Mouse (Mus musculus): Measurements from ENCODE around the gene Nuf2. TPM values are rescaled to one million over a fixed set of nuclear protein-coding genes. Genes with fewer than 3 reads are reported as not detected.

Nuf2 gene
- polyA plus RNA-seq (2014; fragmentation: Nextera tagmentation; extraction: Ambion mirVana) = 77.4 and 78.9 TPM in 2 replicates

DNA sequence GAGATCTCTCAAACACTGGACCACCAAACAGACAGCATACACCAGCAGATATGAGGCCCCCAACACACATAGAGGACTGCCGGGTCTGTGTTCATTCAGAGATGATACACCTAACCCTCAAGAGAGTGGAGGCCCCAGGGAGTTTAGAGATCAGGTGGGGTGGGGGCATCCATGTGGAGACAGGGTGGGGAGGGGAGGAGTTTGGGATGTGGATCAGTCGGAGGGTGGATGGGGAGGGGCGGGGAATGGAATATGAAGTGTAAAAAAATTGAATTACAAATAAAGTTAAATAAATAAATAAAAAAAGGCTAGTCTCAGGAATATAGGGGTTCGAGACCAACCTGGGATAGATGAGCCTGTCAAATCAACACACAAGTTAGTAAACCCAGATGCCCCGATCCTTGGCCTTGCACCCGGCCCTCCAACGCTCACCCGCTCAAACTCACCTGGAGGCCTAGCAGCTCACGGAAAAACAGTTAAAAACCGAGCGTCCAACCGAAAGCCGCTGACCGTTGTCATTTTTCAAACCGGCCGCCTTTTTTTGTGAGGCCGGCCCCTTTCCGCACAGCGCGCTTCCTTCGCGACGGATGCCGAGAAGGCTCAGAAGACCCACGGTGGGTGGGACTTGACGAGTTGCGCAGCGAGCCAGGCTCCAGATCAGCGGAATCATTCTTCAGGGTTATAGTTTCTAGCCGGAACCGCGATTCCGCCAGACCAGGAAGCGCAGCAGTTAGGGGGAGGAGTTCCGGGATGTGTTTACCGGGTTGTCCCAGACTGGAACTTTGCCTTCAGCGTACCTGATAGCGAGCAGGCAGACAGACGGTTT is at the start of gene Nuf2:
Gene Nuf2 (minus strand): TSS at position 589 of the 826 bp plus-strand sequence.
- H3K4me1 ChIP-seq (ENCODE audit: insufficient read depth) = peaks cover 4% of the 10 kb centered on the region; the same call in 1 of the 2 replicates
- ATAC-seq (ENCODE audit: insufficient read depth) (peak; percentile 97), DNase-seq (peak; percentile 100)
- no peak for TF ChIP-seq CTCF (IDR thresholded peaks at IDR 0.05; ENCODE audit: low read depth)
- peak within 1 kb of the TSS; percentile 74 for H3K4me2 ChIP-seq
- peaks cover 18% of the 10 kb centered on the region; the same call in 1 of the 2 replicates for H3K36me3 ChIP-seq (ENCODE audit: insufficient read depth)
- WGBS = under 1% methylated on average over 39 of the region's 39 CpGs
- H3K27me3 ChIP-seq (ENCODE audit: insufficient read depth, low read length) = no peaks in the 10 kb centered on the region
- no peaks in the 10 kb centered on the region for H3K9me3 ChIP-seq (ENCODE audit: low read depth, low read length)
- peak within 1 kb of the TSS; percentile 55 for H3K9ac ChIP-seq
- peak within 1 kb of the TSS; percentile 58 for H3K4me3 ChIP-seq (ENCODE audit: low read depth, low read length)
- peak within 1 kb of the TSS; percentile 69; the same call in 1 of the 2 replicates for H3K27ac ChIP-seq (ENCODE audit: low read depth)

GRCm38 (mm10) chr1:169579572-169579971 is 48.3 kb upstream of the Nuf2 start:
- DNase-seq (no peak), ATAC-seq (ENCODE audit: insufficient read depth) (no peak)
- Histone ChIP-seq H3K9me3 (ENCODE audit: low read depth, low read length) (no peaks in the 10 kb centered on the region), H3K27me3 (ENCODE audit: insufficient read depth, low read length) (no peaks in the 10 kb centered on the region), H3K4me3 (ENCODE audit: low read depth, low read length) (no peak overlapping the region), H3K4me1 (ENCODE audit: insufficient read depth) (no peaks in the 10 kb centered on the region), H3K36me3 (ENCODE audit: insufficient read depth) (no peaks in the 10 kb centered on the region), H3K4me2 (no peak overlapping the region), H3K9ac (no peak overlapping the region), H3K27ac (ENCODE audit: low read depth) (no peak overlapping the region)
- no peak for TF ChIP-seq CTCF (IDR thresholded peaks at IDR 0.05; ENCODE audit: low read depth)
- WGBS = 49% methylated on average over 3 of the region's 3 CpGs

- ATAC-seq (ENCODE audit: insufficient read depth) = no peak
- no peak overlapping the region for H3K27ac ChIP-seq (ENCODE audit: low read depth)
- no peaks in the 10 kb centered on the region for H3K36me3 ChIP-seq (ENCODE audit: insufficient read depth)
- H3K4me3 ChIP-seq (ENCODE audit: low read depth, low read length) = no peak overlapping the region
- no peak overlapping the region for H3K9ac ChIP-seq
- H3K4me2 ChIP-seq = no peak overlapping the region
- no peaks in the 10 kb centered on the region for H3K9me3 ChIP-seq (ENCODE audit: low read depth, low read length)
- no peaks in the 10 kb centered on the region for H3K27me3 ChIP-seq (ENCODE audit: insufficient read depth, low read length)
- DNase-seq = no peak
- H3K4me1 ChIP-seq (ENCODE audit: insufficient read depth) = no peaks in the 10 kb centered on the region
- no peak for TF ChIP-seq CTCF (IDR thresholded peaks at IDR 0.05; ENCODE audit: low read depth)
These were observed 42.9 kb upstream of the Nuf2 start for GRCm38 (mm10) chr1:169574136-169574535.

- Histone ChIP-seq H3K27me3 (ENCODE audit: insufficient read depth, low read length) (no peaks in the 10 kb centered on the region), H3K9ac (no peak overlapping the region), H3K36me3 (ENCODE audit: insufficient read depth) (no peaks in the 10 kb centered on the region), H3K9me3 (ENCODE audit: low read depth, low read length) (no peaks in the 10 kb centered on the region), H3K4me2 (no peak overlapping the region), H3K27ac (ENCODE audit: low read depth) (no peak overlapping the region), H3K4me3 (ENCODE audit: low read depth, low read length) (no peak overlapping the region), H3K4me1 (ENCODE audit: insufficient read depth) (no peaks in the 10 kb centered on the region)
- DNase-seq (no peak), ATAC-seq (ENCODE audit: insufficient read depth) (no peak)
- TF ChIP-seq CTCF (IDR thresholded peaks at IDR 0.05; ENCODE audit: low read depth) = no peak
- WGBS = 70% methylated on average over 2 of the region's 2 CpGs
These were observed 24.4 kb upstream of the Nuf2 start for GRCm38 (mm10) chr1:169555621-169556020.

- Histone ChIP-seq H3K4me2 (no peak overlapping the region), H3K36me3 (ENCODE audit: insufficient read depth) (no peaks in the 10 kb centered on the region), H3K4me1 (ENCODE audit: insufficient read depth) (no peaks in the 10 kb centered on the region), H3K9ac (no peak overlapping the region), H3K4me3 (ENCODE audit: low read depth, low read length) (no peak overlapping the region), H3K9me3 (ENCODE audit: low read depth, low read length) (no peaks in the 10 kb centered on the region), H3K27ac (ENCODE audit: low read depth) (no peak overlapping the region), H3K27me3 (ENCODE audit: insufficient read depth, low read length) (no peaks in the 10 kb centered on the region)
- no peak for DNase-seq
- no peak for TF ChIP-seq CTCF (IDR thresholded peaks at IDR 0.05; ENCODE audit: low read depth)
- ATAC-seq (ENCODE audit: insufficient read depth) = no peak
- WGBS = 84% methylated on average over 4 of the region's 4 CpGs
These were observed 23.8 kb upstream of the Nuf2 start for GRCm38 (mm10) chr1:169555019-169555418.

DNA sequence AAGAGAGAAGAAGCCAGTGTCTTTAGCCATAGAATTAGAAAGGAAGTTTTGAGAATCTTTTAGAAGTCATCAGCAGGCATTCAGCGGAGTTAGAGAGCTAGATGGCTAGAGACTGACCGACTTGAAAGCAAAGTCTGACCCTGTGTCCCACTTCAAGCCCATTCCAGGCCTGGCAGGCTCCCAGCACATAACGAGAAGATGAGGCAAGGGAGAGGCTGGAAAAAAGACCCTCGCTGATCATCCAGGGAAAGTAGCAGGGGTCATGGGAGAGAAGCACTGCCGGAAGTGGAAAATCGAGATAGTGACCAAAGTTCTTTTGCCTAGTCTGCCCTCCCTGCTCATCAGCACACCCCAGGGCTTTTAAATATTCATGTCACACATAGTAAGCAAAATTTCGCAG is 22.2 kb upstream of the Nuf2 start:
- H3K4me2 ChIP-seq = no peak overlapping the region
- H3K27me3 ChIP-seq (ENCODE audit: insufficient read depth, low read length) = no peaks in the 10 kb centered on the region
- H3K36me3 ChIP-seq (ENCODE audit: insufficient read depth) = no peaks in the 10 kb centered on the region
- DNase-seq = no peak
- no peak overlapping the region for H3K4me3 ChIP-seq (ENCODE audit: low read depth, low read length)
- H3K9ac ChIP-seq = no peak overlapping the region
- 73% methylated on average over 7 of the region's 7 CpGs for WGBS
- TF ChIP-seq CTCF (IDR thresholded peaks at IDR 0.05; ENCODE audit: low read depth) = no peak
- no peaks in the 10 kb centered on the region for H3K4me1 ChIP-seq (ENCODE audit: insufficient read depth)
- H3K9me3 ChIP-seq (ENCODE audit: low read depth, low read length) = no peaks in the 10 kb centered on the region
- ATAC-seq (ENCODE audit: insufficient read depth) = no peak
- H3K27ac ChIP-seq (ENCODE audit: low read depth) = no peak overlapping the region

- Histone ChIP-seq H3K4me3 (ENCODE audit: low read depth, low read length) (no peak overlapping the region), H3K27ac (ENCODE audit: low read depth) (no peak overlapping the region), H3K36me3 (ENCODE audit: insufficient read depth) (no peaks in the 10 kb centered on the region), H3K4me2 (no peak overlapping the region), H3K9me3 (ENCODE audit: low read depth, low read length) (no peaks in the 10 kb centered on the region), H3K9ac (no peak overlapping the region), H3K27me3 (ENCODE audit: insufficient read depth, low read length) (no peaks in the 10 kb centered on the region), H3K4me1 (ENCODE audit: insufficient read depth) (no peaks in the 10 kb centered on the region)
- no peak for TF ChIP-seq CTCF (IDR thresholded peaks at IDR 0.05; ENCODE audit: low read depth)
- ATAC-seq (ENCODE audit: insufficient read depth) = no peak
- peak; percentile 21 for DNase-seq
- 61% methylated on average over 6 of the region's 6 CpGs for WGBS
These were observed 9.2 kb upstream of the Nuf2 start for GRCm38 (mm10) chr1:169540415-169540814.
